Mouse (Mus musculus) neutrophil, adult 83 days (primary cell): ENCODE measurements around the gene Btbd35f27. TPM values are rescaled to one million over a fixed set of nuclear protein-coding genes. Genes with fewer than 3 reads are reported as not detected.

Experiments
- total RNA-seq, 2 experiments: library from RNA; stranded (reverse); gene quantifications; one replicate each; pipeline ENCODE4 v1.2.4; 2023

The Btbd35f27 gene
- not detected for total RNA-seq

GRCm38 (mm10) chrX:4951835-4952234, at the start of gene Btbd35f27:
Gene Btbd35f27 (plus strand): TSS chrX:4952135.

Other genes with a start within 250 kb of the Btbd35f27 start
- gene Btbd35f4, start 151.6 kb upstream of the Btbd35f27 start, total RNA-seq = not detected